Mouse (Mus musculus): ENCODE results near the gene Sik2. TPM values are rescaled to one million over a fixed set of nuclear protein-coding genes. Genes with fewer than 3 reads are reported as not detected.

The Sik2 gene
- polyA plus RNA-seq, 1 experiment from 2014 or later, result 10.1 TPM

- 60% methylated on average over 3 of the region's 3 CpGs for WGBS
- Histone ChIP-seq H3K9ac (ENCODE audit: low read length) (no peak overlapping the region), H3K27me3 (ENCODE audit: control insufficient read depth, insufficient read depth, low read length) (no peaks in the 10 kb centered on the region), H3K4me1 (replicated peaks; ENCODE audit: control insufficient read depth, insufficient read depth) (no peaks in the 10 kb centered on the region), H3K36me3 (ENCODE audit: control insufficient read depth, insufficient read depth, low read length) (no peaks in the 10 kb centered on the region), H3K4me2 (replicated peaks; ENCODE audit: low read depth) (no peak overlapping the region), H3K27ac (replicated peaks) (no peak overlapping the region), H3K9me3 (ENCODE audit: control insufficient read depth, low read length) (no peaks in the 10 kb centered on the region), H3K4me3 (ENCODE audit: low read depth, low read length) (no peak overlapping the region)
- TF ChIP-seq CTCF (IDR thresholded peaks at IDR 0.05; ENCODE audit: low read depth), result no peak
- DNase-seq (ENCODE audit: low spot score) (no peak), ATAC-seq (ENCODE audit: low FRiP score, low TSS enrichment) (no peak)
These were observed 67.0 kb downstream of the Sik2 start for GRCm38 (mm10) chr9:50941804-50942401.

- no peak for DNase-seq (ENCODE audit: low spot score)
These were observed 78.9 kb downstream of the Sik2 start for GRCm38 (mm10) chr9:50929986-50930385.

GRCm38 (mm10) chr9:50925801-50926200, 83.1 kb downstream of the Sik2 start:
- DNase-seq (ENCODE audit: low spot score) (no peak), ATAC-seq (ENCODE audit: low FRiP score, low TSS enrichment) (no peak; the same call in 1 of the 2 replicates)
- no peaks in the 10 kb centered on the region for H3K4me1 ChIP-seq (replicated peaks; ENCODE audit: control insufficient read depth, insufficient read depth)
- no peaks in the 10 kb centered on the region for H3K27me3 ChIP-seq (ENCODE audit: control insufficient read depth, insufficient read depth, low read length)
- H3K4me3 ChIP-seq (ENCODE audit: low read depth, low read length), result no peak overlapping the region
- TF ChIP-seq EP300 (optimal IDR thresholded peaks at IDR 0.05) (no peak), CTCF (IDR thresholded peaks at IDR 0.05; ENCODE audit: low read depth) (no peak)
- H3K36me3 ChIP-seq (ENCODE audit: control insufficient read depth, insufficient read depth, low read length), result no peaks in the 10 kb centered on the region
- WGBS, result 73% methylated on average over 4 of the region's 4 CpGs
- no peak overlapping the region for H3K27ac ChIP-seq (replicated peaks)
- H3K9ac ChIP-seq (ENCODE audit: low read length), result no peak overlapping the region
- H3K4me2 ChIP-seq (replicated peaks; ENCODE audit: low read depth), result no peak overlapping the region
- H3K9me3 ChIP-seq (ENCODE audit: control insufficient read depth, low read length), result no peaks in the 10 kb centered on the region

More at GRCm38 (mm10) chr9:50929986-50930385, 78.9 kb downstream of the Sik2 start:
- H3K4me1 ChIP-seq (replicated peaks; ENCODE audit: control insufficient read depth, insufficient read depth), result no peaks in the 10 kb centered on the region
- no peaks in the 10 kb centered on the region for H3K9me3 ChIP-seq (ENCODE audit: control insufficient read depth, low read length)
- no peak for TF ChIP-seq EP300 (optimal IDR thresholded peaks at IDR 0.05)
- TF ChIP-seq CTCF (IDR thresholded peaks at IDR 0.05; ENCODE audit: low read depth), result no peak
- no peak overlapping the region for H3K27ac ChIP-seq (replicated peaks)
- no peak overlapping the region for H3K4me2 ChIP-seq (replicated peaks; ENCODE audit: low read depth)
- no peak overlapping the region for H3K4me3 ChIP-seq (ENCODE audit: low read depth, low read length)
- H3K9ac ChIP-seq (ENCODE audit: low read length), result no peak overlapping the region
- ATAC-seq (ENCODE audit: low FRiP score, low TSS enrichment), result no peak
- H3K27me3 ChIP-seq (ENCODE audit: control insufficient read depth, insufficient read depth, low read length), result no peaks in the 10 kb centered on the region
- H3K36me3 ChIP-seq (ENCODE audit: control insufficient read depth, insufficient read depth, low read length), result no peaks in the 10 kb centered on the region

- Histone ChIP-seq H3K9me3 (ENCODE audit: control insufficient read depth, low read length) (no peaks in the 10 kb centered on the region), H3K9ac (ENCODE audit: low read length) (no peak overlapping the region), H3K4me2 (replicated peaks; ENCODE audit: low read depth) (no peak overlapping the region), H3K4me3 (ENCODE audit: low read depth, low read length) (no peak overlapping the region), H3K27ac (replicated peaks) (no peak overlapping the region), H3K36me3 (ENCODE audit: control insufficient read depth, insufficient read depth, low read length) (no peaks in the 10 kb centered on the region), H3K4me1 (replicated peaks; ENCODE audit: control insufficient read depth, insufficient read depth) (no peaks in the 10 kb centered on the region), H3K27me3 (ENCODE audit: control insufficient read depth, insufficient read depth, low read length) (no peaks in the 10 kb centered on the region)
- DNase-seq (ENCODE audit: low spot score), result no peak
- TF ChIP-seq EP300 (optimal IDR thresholded peaks at IDR 0.05) (no peak), CTCF (IDR thresholded peaks at IDR 0.05; ENCODE audit: low read depth) (no peak)
- ATAC-seq (ENCODE audit: low FRiP score, low TSS enrichment), result peak; percentile 59
These were observed 84.4 kb downstream of the Sik2 start for GRCm38 (mm10) chr9:50924454-50924853.

- Histone ChIP-seq H3K4me1 (replicated peaks; ENCODE audit: control insufficient read depth, insufficient read depth) (no peaks in the 10 kb centered on the region), H3K4me3 (ENCODE audit: low read depth, low read length) (no peak overlapping the region), H3K27me3 (ENCODE audit: control insufficient read depth, insufficient read depth, low read length) (no peaks in the 10 kb centered on the region), H3K9me3 (ENCODE audit: control insufficient read depth, low read length) (no peaks in the 10 kb centered on the region), H3K27ac (replicated peaks) (no peak overlapping the region), H3K9ac (ENCODE audit: low read length) (no peak overlapping the region), H3K36me3 (ENCODE audit: control insufficient read depth, insufficient read depth, low read length) (no peaks in the 10 kb centered on the region), H3K4me2 (replicated peaks; ENCODE audit: low read depth) (no peak overlapping the region)
- ATAC-seq (ENCODE audit: low FRiP score, low TSS enrichment) (no peak), DNase-seq (ENCODE audit: low spot score) (no peak)
- WGBS, result 56% methylated on average over 5 of the region's 5 CpGs
- no peak for TF ChIP-seq CTCF (IDR thresholded peaks at IDR 0.05; ENCODE audit: low read depth)
- TF ChIP-seq EP300 (optimal IDR thresholded peaks at IDR 0.05), result no peak
These were observed 86.3 kb downstream of the Sik2 start for GRCm38 (mm10) chr9:50922363-50923153.

Measured in stomach, postnatal 0 days (tissue).